Mouse (Mus musculus) limb, embryonic 15.5 days (tissue): ENCODE results near the gene Capn2. TPM values are rescaled to one million over a fixed set of nuclear protein-coding genes. Genes with fewer than 3 reads are reported as not detected.

ENCODE experiments used
- ATAC-seq: fragments of 200-750 bp; cut with Nextera tagmentation; 2 replicates; pipeline ENCODE4 v1.8.0; 2017; ENCODE audit warnings: low read depth, moderate TSS enrichment; ENCODE audit not compliant: insufficient number of reproducible peaks, low FRiP score, low TSS enrichment
- H3K27ac ChIP-seq: fragments of 300-500 bp; sonication (generic); 2 replicates; pipeline ENCODE4 v1.5.1; 2015; ENCODE audit warnings: moderate library complexity, mild to moderate bottlenecking, inconsistent platforms
- H3K27me3 ChIP-seq: fragments of 300-500 bp; sonication (generic); 2 replicates; pipeline ENCODE4 v1.6.1; 2015; ENCODE audit warnings: inconsistent platforms
- H3K36me3 ChIP-seq: fragments of 300-500 bp; sonication (generic); 2 replicates; pipeline ENCODE4 v1.6.1; 2015; ENCODE audit warnings: inconsistent platforms
- H3K4me1 ChIP-seq: fragments of 300-500 bp; sonication (generic); 2 replicates; pipeline ENCODE4 v1.6.1; 2015; ENCODE audit warnings: inconsistent platforms
- H3K4me2 ChIP-seq: fragments of 300-500 bp; sonication (generic); 2 replicates; pipeline ENCODE4 v1.6.1; 2015; ENCODE audit warnings: mild to moderate bottlenecking, inconsistent platforms
- H3K4me3 ChIP-seq: fragments of 300-500 bp; sonication (generic); 2 replicates; pipeline ENCODE4 v1.5.1; 2015; ENCODE audit warnings: mild to moderate bottlenecking, inconsistent platforms
- H3K9ac ChIP-seq: fragments of 300-500 bp; sonication (generic); 2 replicates; pipeline ENCODE4 v1.6.1; 2015; ENCODE audit warnings: inconsistent platforms
- H3K9me3 ChIP-seq: fragments of 300-500 bp; sonication (generic); 2 replicates; pipeline ENCODE4 v1.6.1; 2016; ENCODE audit warnings: inconsistent platforms
- WGBS: fragments of 180-500 bp; shearing (Covaris S2); methylation state at CpG from one replicate; pipeline ENCODE4 v1.1.7; 2015; 5-methylcytosine and 5-hydroxymethylcytosine counted together
- polyA plus RNA-seq: library from polyadenylated mRNA; unstranded; fragments of >200 nt; fragmentation: Nextera tagmentation; extraction: Ambion mirVana; gene quantifications from 2 replicates; pipeline ENCODE4 v1.2.1, GENCODE M21; 2015

Capn2 gene
- polyA plus RNA-seq, 1 experiment from 2014 or later, result 150 TPM

DNA sequence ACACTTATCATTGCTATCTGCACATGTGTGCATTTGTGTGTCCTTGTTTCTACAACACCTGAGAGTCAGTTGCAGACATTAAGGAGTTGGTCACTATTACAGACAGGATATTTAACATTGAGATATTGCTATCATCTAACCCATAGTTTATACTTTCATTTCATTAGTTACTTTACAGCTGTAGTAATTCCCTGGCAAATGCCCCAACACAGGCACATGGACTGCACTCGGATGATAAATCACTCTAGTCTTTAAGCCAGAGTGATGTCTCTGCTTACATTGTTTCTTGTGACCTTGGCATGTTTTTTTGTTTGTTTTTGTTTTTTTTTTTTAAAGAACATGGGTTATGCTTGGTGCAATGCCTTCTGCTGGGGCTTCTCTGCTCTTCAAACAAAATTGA is 26.5 kb upstream of the Capn2 start:
- Histone ChIP-seq H3K4me3 (no peak overlapping the region), H3K9me3 (no peaks in the 10 kb centered on the region), H3K36me3 (no peaks in the 10 kb centered on the region), H3K4me1 (peaks cover 6% of the 10 kb centered on the region), H3K9ac (no peak overlapping the region), H3K27ac (no peak overlapping the region), H3K4me2 (no peak overlapping the region), H3K27me3 (no peaks in the 10 kb centered on the region)
- WGBS, result 64% methylated on average over 1 of the region's 1 CpGs
- no peak for ATAC-seq

DNA sequence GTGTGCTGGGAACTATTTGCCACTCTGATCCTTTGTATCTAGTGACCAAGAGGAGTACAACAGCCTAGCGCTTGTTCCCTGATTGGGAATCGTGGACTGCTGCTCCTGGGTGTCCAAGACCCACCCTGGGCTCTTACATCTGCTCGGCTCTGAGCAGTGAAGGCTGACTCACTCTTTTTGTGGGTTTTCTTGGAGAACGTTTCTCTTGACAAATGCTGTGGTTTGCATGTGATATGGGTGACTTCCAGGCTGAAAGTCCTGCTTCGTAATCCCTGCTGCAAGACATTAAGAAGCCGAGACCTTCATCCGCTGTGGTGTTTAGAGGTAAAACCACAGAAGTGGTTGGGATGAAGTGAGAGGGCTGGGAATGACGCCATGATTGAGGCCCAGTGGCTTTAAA is 25.7 kb upstream of the Capn2 start:
- Histone ChIP-seq H3K9ac (no peak overlapping the region), H3K27ac (no peak overlapping the region), H3K27me3 (no peaks in the 10 kb centered on the region), H3K36me3 (no peaks in the 10 kb centered on the region), H3K9me3 (no peaks in the 10 kb centered on the region), H3K4me2 (no peak overlapping the region), H3K4me3 (no peak overlapping the region), H3K4me1 (peaks cover 6% of the 10 kb centered on the region)
- ATAC-seq, result no peak
- 62% methylated on average over 8 of the region's 8 CpGs for WGBS

DNA sequence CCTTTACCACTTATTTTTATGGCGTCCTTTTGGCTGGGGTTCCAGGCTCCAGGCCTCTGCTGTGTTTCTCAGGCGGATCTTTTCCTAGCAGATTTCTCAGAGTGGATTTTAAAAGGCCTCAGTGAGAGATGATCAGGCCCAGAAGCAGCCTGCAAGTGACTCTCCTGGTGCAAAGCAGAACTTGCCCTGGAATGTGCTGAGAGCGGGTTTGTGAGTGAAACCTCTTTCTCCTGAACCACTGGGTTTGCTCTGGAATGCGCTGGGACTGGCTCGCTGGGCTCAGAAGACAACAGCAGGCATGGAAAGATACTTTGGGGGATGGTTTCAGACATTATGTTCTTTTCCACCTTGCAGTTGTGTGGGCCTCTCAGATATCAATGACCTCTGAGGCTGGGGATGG is 24.7 kb upstream of the Capn2 start:
- ATAC-seq, result no peak
- H3K27ac ChIP-seq, result peak overlapping the region; percentile 62
- 43% methylated on average over 5 of the region's 5 CpGs for WGBS
- no peaks in the 10 kb centered on the region for H3K27me3 ChIP-seq
- no peaks in the 10 kb centered on the region for H3K36me3 ChIP-seq
- H3K9me3 ChIP-seq, result no peaks in the 10 kb centered on the region
- peaks cover 6% of the 10 kb centered on the region for H3K4me1 ChIP-seq
- H3K9ac ChIP-seq, result no peak overlapping the region
- no peak overlapping the region for H3K4me2 ChIP-seq
- H3K4me3 ChIP-seq, result no peak overlapping the region

DNA sequence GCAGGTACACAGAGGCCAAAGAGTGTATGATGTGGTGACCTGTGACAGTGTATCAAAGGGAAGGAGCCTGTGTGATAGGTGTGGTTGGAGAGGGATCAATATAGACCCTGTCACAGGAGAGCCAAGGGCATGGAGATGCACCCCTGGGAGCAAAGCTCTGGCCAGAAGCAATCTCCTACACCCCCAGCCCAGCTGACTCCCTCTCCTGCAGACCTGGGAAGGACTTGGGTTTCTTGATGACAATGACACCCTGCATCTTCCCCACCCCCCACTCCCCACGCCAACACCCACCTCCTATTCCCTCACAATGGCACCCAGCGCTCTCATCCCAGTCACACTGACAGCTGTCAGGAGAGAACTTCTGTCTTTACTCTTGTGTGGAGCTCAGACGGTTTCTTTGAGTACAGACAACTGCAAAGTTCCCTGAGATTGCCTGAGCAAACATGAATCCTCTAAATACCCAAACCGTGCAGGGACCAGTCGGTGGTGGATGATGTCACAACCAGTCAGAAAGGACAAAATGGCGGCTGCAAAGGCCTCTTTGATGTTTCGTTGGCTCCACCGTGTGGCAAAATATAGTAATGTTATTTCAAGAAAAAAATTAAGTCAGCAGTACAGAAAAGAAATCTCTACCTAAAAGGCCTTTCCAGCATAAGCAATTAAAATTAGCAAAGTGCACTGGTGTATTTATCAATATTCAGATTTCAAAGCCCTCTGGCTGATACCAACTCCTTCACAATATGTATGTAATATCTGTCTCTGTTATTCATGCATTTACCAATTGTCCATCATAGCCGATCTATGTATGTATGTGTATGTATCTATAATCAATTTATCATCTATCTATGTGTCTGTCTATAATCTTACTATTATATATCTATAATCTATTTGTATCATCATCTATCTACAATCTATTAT is 21.9 kb upstream of the Capn2 start:
- Histone ChIP-seq H3K27me3 (no peaks in the 10 kb centered on the region), H3K4me1 (peaks cover 6% of the 10 kb centered on the region), H3K27ac (peak overlapping the region; percentile 38; the same call in 1 of the 2 replicates), H3K36me3 (no peaks in the 10 kb centered on the region), H3K9ac (peak overlapping the region; percentile 39; the same call in 1 of the 2 replicates), H3K4me2 (peak overlapping the region; percentile 54), H3K9me3 (no peaks in the 10 kb centered on the region), H3K4me3 (peak overlapping the region; percentile 37)
- 19% methylated on average over 9 of the region's 9 CpGs for WGBS
- ATAC-seq, result no peak

DNA sequence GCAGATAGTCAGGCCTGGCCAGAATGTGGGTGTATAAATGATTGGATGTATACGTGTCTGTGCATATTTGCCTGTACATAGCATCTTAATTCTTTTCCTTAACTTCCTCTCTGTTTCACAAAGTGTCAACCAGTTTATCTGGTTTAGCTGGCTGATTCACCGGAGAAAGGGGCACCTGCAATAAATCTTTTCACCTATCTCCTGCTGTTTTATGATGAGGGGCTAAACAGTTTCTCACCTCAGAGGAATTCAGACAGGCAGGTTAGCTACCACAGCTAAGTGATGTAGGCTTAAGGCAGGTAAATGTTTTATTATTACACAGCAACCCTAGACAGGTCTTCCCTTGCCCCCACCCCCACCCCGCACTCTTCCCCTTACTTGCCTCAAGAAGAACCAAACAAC is 17.7 kb upstream of the Capn2 start:
- Histone ChIP-seq H3K27ac (no peak overlapping the region), H3K27me3 (no peaks in the 10 kb centered on the region), H3K9ac (no peak overlapping the region), H3K36me3 (no peaks in the 10 kb centered on the region), H3K4me2 (no peak overlapping the region), H3K4me3 (no peak overlapping the region), H3K9me3 (no peaks in the 10 kb centered on the region), H3K4me1 (peaks cover 3% of the 10 kb centered on the region; the same call in 1 of the 2 replicates)
- 48% methylated on average over 3 of the region's 3 CpGs for WGBS
- ATAC-seq, result no peak

DNA sequence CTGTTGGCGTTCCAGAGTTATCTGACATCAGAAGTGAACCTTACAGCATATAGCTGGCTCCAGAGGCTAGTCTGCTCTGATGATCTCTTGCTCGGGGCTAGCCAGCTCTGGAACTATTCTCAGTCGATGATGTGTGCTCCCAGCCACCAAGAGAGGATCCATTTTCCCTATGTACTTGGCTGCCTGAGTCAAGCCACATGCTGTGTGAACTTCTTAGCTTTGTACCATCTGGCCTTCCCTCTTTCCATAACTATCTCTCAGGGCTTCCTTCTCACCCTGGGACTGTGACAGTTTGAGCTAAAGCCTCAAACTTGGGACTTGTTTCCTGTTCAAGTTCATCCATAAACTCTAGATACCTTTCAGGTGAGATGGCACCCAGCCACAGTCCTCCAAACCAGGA is 16.2 kb upstream of the Capn2 start:
- ATAC-seq, result no peak
- H3K4me3 ChIP-seq, result no peak overlapping the region
- no peak overlapping the region for H3K9ac ChIP-seq
- no peak overlapping the region for H3K4me2 ChIP-seq
- no peak overlapping the region for H3K27ac ChIP-seq
- WGBS, result 77% methylated on average over 3 of the region's 3 CpGs
- H3K9me3 ChIP-seq, result no peaks in the 10 kb centered on the region
- H3K36me3 ChIP-seq, result no peaks in the 10 kb centered on the region
- H3K4me1 ChIP-seq, result peaks cover 1% of the 10 kb centered on the region; the same call in 1 of the 2 replicates
- H3K27me3 ChIP-seq, result no peaks in the 10 kb centered on the region

DNA sequence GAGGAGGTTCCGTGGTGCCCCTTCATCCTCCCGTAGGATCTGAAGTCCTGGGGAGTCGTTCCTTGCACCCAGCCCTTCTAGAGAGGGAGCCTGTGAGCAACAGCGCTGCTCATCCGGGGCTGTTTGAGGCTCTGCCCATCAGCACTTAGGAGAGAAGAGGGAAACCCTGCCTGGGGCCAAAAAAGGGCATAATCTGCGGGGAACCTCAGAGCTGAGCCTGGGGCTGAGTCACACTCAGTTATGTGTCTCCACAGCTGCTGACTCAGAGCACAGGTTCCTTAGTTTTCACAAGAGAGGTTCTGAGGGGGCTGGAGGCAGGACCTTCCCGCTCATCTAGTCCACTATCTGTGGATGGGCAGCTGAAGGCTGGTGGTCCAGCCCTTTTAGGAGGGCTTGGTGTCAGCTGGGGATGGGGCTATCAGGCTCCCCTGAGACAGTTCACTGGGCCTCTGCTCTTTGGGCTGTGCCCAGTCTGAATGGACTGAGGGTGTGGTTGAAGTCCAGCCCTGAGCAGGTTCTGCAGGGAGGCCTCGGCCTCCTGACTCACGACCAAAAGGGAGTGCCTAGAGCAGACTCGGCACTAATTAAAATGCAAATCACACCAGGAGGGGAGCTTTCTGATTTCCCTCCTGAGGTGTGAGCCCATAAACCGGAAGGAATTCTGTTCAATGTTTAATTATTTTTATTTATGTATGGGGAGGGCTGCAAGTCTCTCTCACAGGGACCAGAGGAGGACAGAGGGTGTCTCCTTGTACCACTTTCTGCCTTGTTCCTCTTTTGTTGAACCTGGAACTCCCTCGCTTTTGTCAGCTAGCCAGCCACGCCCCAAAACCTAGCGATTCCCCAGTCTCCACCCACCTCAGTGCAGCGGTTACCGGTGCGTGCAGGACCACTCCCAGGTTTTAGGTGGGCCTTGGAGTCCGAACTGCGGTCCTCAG is 10.8 kb upstream of the Capn2 start:
- H3K9me3 ChIP-seq, result no peaks in the 10 kb centered on the region
- 9% methylated on average over 19 of the region's 19 CpGs for WGBS
- 0 out of 2 replicates have a peak, but pooled peaks cover 4% of the 10 kb centered on the region for H3K27me3 ChIP-seq
- peak overlapping the region; percentile 57; the same call in 1 of the 2 replicates for H3K27ac ChIP-seq
- H3K9ac ChIP-seq, result no peak overlapping the region
- H3K36me3 ChIP-seq, result no peaks in the 10 kb centered on the region
- H3K4me1 ChIP-seq, result peaks cover 15% of the 10 kb centered on the region
- peak overlapping the region; percentile 22; the same call in 1 of the 2 replicates for H3K4me2 ChIP-seq
- no peak for ATAC-seq
- no peak overlapping the region for H3K4me3 ChIP-seq

DNA sequence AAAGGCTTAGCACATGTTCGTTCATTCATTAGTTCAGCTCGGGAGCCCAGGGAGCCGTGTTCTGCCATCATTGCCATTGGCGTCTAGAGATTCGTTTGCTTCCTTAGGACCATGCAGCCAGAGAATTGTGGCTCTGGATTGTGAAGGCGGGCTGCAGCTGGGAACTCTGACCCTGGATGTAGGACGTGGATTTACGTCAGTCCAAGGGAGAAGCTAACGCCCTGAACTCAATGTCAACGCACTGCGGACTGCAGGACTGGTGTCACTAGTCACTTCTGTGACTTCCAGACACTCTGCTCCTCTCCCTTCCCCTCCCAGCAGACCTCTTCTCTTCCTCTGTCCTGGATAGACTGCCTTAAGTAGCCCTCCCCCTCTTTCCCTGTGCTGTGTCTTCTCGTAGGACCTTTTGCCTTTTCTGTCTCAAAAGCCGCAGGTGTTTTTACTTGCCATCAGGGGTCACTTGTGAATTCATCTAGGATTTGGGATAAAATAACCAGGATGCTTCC is 9.9 kb upstream of the Capn2 start:
- H3K9ac ChIP-seq, result no peak overlapping the region
- H3K4me1 ChIP-seq, result peaks cover 15% of the 10 kb centered on the region
- no peak overlapping the region for H3K4me3 ChIP-seq
- H3K9me3 ChIP-seq, result no peaks in the 10 kb centered on the region
- no peaks in the 10 kb centered on the region for H3K36me3 ChIP-seq
- 0 out of 2 replicates have a peak, but pooled peaks cover 4% of the 10 kb centered on the region for H3K27me3 ChIP-seq
- H3K4me2 ChIP-seq, result no peak overlapping the region
- no peak overlapping the region for H3K27ac ChIP-seq
- WGBS, result 50% methylated on average over 13 of the region's 13 CpGs
- no peak for ATAC-seq

DNA sequence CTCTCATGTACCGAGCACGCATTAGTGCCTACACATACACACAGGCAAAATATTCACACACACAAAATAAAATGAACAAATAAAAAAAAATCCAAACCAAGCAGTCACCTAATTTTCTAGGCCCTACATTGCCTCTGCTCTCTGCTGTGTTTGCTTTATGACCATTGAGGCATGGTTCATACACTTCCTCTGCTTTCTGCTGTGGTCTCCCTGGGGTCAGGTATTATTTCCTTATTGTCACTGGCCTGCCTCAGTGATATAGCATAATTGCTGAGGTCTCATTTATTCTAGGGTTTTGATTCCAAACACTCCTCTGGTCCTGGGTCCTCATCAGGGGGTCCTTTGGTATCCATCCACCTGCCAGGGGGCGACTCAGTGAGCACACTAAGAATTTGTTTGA is 8.2 kb upstream of the Capn2 start:
- ATAC-seq, result no peak
- Histone ChIP-seq H3K4me3 (no peak overlapping the region), H3K9ac (no peak overlapping the region), H3K4me2 (no peak overlapping the region), H3K4me1 (peaks cover 29% of the 10 kb centered on the region), H3K36me3 (no peaks in the 10 kb centered on the region), H3K27me3 (0 out of 2 replicates have a peak, but pooled peaks cover 4% of the 10 kb centered on the region), H3K9me3 (no peaks in the 10 kb centered on the region), H3K27ac (no peak overlapping the region)
- WGBS, result 97% methylated on average over 3 of the region's 3 CpGs

DNA sequence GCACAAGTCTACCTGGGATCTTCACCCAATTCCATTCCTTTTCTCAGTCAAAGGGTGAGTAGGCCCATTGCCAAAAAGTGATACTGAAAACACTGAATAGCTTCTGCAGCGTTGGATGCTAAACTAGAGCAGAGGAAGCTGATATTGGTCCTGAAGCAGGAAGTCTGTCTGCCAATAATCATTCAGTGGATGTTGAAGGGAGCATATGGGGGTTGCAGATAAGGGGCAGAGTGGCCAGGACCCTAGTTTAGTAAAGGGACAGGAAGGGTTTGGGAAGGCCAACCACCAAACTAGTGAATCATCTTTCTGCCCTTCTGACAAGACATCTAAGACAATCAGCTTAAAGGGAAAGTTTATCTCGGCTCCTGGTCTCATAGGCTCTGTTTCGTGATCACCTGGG is 6.3 kb upstream of the Capn2 start:
- H3K4me2 ChIP-seq, result no peak overlapping the region
- WGBS, result 83% methylated on average over 3 of the region's 3 CpGs
- H3K9me3 ChIP-seq, result no peaks in the 10 kb centered on the region
- no peaks in the 10 kb centered on the region for H3K36me3 ChIP-seq
- no peak overlapping the region for H3K27ac ChIP-seq
- H3K9ac ChIP-seq, result no peak overlapping the region
- H3K27me3 ChIP-seq, result 0 out of 2 replicates have a peak, but pooled peaks cover 4% of the 10 kb centered on the region
- no peak for ATAC-seq
- no peak overlapping the region for H3K4me3 ChIP-seq
- peaks cover 46% of the 10 kb centered on the region for H3K4me1 ChIP-seq

DNA sequence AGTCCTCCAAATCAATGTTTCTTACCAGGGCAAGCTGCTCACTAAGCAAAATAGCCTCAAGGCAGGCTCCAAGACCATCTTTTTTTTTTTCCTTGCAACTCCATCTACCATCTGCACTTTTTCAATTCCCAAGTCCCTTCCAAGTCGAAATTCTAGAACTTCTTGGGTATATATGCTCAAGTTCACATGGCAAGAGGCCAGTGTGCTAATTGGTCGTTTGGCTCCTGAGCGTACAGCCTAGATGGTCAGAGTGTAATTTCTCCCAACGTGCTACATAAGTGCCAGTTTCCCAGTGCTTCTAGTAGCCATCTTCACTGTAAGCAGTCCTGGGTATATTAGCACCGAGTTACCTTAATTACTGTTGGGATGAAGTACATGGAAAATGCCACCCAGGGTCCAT is 5.6 kb upstream of the Capn2 start:
- Histone ChIP-seq H3K27ac (no peak overlapping the region), H3K9me3 (no peaks in the 10 kb centered on the region), H3K36me3 (no peaks in the 10 kb centered on the region), H3K4me1 (peaks cover 46% of the 10 kb centered on the region), H3K27me3 (0 out of 2 replicates have a peak, but pooled peaks cover 4% of the 10 kb centered on the region), H3K4me2 (no peak overlapping the region), H3K9ac (no peak overlapping the region), H3K4me3 (no peak overlapping the region)
- no peak for ATAC-seq
- 70% methylated on average over 5 of the region's 5 CpGs for WGBS
